Mouse (Mus musculus) erythroblast, embryonic 14.5 days (primary cell): ENCODE measurements around the gene Rbx1.

Source experiments
- GATA1 ChIP-seq: IDR thresholded peaks from 2 replicates; pipeline ENCODE4 v1.6.1; 2012; ENCODE audit warnings: low read length, inconsistent platforms, mixed read lengths
- TAL1 ChIP-seq: IDR thresholded peaks from 3 replicates; pipeline ENCODE4 v1.6.1; 2012; ENCODE audit warnings: low read length, inconsistent platforms, mixed read lengths

GRCm38 (mm10) chr15:81475654-81476053 lies 9.6 kb downstream of the Rbx1 start:
- no peak for TF ChIP-seq TAL1
- TF ChIP-seq GATA1 = no peak
